Mouse (Mus musculus) forebrain, embryonic 11.5 days (tissue): ENCODE measurements around the gene Myof. TPM values are rescaled to one million over a fixed set of nuclear protein-coding genes. Genes with fewer than 3 reads are reported as not detected.

Experiments used
- ATAC-seq: fragments of 200-750 bp; cut with Nextera tagmentation; replicated peaks from 2 replicates; pipeline ENCODE4 v1.8.0; 2017; ENCODE audit warnings: moderate TSS enrichment; ENCODE audit not compliant: low FRiP score
- DNase-seq: peaks from one replicate; pipeline ENCODE4 v3.0.0-alpha.2; 2017; ENCODE audit warnings: low spot score
- H3K27ac ChIP-seq: fragments of 300-500 bp; sonication (generic); 2 replicates; pipeline ENCODE4 v1.5.1; 2014; ENCODE audit warnings: low read depth, low read length
- H3K27me3 ChIP-seq: fragments of 300-500 bp; sonication (generic); 2 replicates; pipeline ENCODE4 v1.6.1; 2014; ENCODE audit warnings: mild to moderate bottlenecking, low read length, mixed read lengths; ENCODE audit not compliant: control insufficient read depth, insufficient read depth
- H3K36me3 ChIP-seq: fragments of 300-500 bp; sonication (generic); 2 replicates; pipeline ENCODE4 v1.6.1; 2014; ENCODE audit warnings: mild to moderate bottlenecking, low read length, moderate library complexity, mixed read lengths; ENCODE audit not compliant: control insufficient read depth, insufficient read depth
- H3K4me1 ChIP-seq: fragments of 300-500 bp; sonication (generic); replicated peaks from 2 replicates; pipeline ENCODE4 v1.6.1; 2014; ENCODE audit warnings: low read length, mixed read lengths; ENCODE audit not compliant: control insufficient read depth, insufficient read depth
- H3K4me2 ChIP-seq: fragments of 300-500 bp; sonication (generic); 2 replicates; pipeline ENCODE4 v1.6.1; 2014; ENCODE audit warnings: low read depth, mild to moderate bottlenecking, low read length, moderate library complexity, mixed read lengths; ENCODE audit not compliant: severe bottlenecking
- H3K4me3 ChIP-seq: fragments of 300-500 bp; sonication (generic); 2 replicates; pipeline ENCODE4 v1.5.1; 2014; ENCODE audit warnings: low read depth, low read length
- H3K9ac ChIP-seq: fragments of 300-500 bp; sonication (generic); 2 replicates; pipeline ENCODE4 v1.6.1; 2014; ENCODE audit warnings: low read length
- H3K9me3 ChIP-seq: fragments of 300-500 bp; sonication (generic); 2 replicates; pipeline ENCODE4 v1.6.1; 2016; ENCODE audit warnings: low read length, mixed read lengths; ENCODE audit not compliant: control insufficient read depth
- WGBS: fragments of 180-500 bp; shearing (Covaris S2); extraction: QIAGEN DNeasy Blood & Tissue Kit; methylation state at CpG from one replicate; pipeline ENCODE4 v1.1.7; 2014; 5-methylcytosine and 5-hydroxymethylcytosine counted together
- polyA plus RNA-seq: library from polyadenylated mRNA; unstranded; fragments of >200 nt; fragmentation: Nextera tagmentation; extraction: Ambion mirVana; gene quantifications from 2 replicates; pipeline ENCODE4 v1.2.1, GENCODE M21; 2014

Gene Myof
- polyA plus RNA-seq, 1 experiment from 2014 or later, result 4.9 TPM

GRCm38 (mm10) chr19:38054149-38054719 is 10.9 kb upstream of the Myof start:
- DNase-seq (no peak), ATAC-seq (no peak)
- peak overlapping the region; percentile 53 for H3K9ac ChIP-seq
- H3K36me3 ChIP-seq, result peaks cover 3% of the 10 kb centered on the region; the same call in 1 of the 2 replicates
- H3K9me3 ChIP-seq, result no peaks in the 10 kb centered on the region
- H3K27me3 ChIP-seq, result no peaks in the 10 kb centered on the region
- 1% methylated on average over 23 of the region's 23 CpGs for WGBS
- peak overlapping the region; percentile 75 for H3K4me3 ChIP-seq
- peaks cover 5% of the 10 kb centered on the region; the same call in 1 of the 2 replicates for H3K4me1 ChIP-seq
- H3K27ac ChIP-seq, result no peak overlapping the region
- peak overlapping the region; percentile 53 for H3K4me2 ChIP-seq

- Histone ChIP-seq H3K4me2 (peak overlapping the region; percentile 53; the same call in 1 of the 2 replicates), H3K4me1 (peaks cover 5% of the 10 kb centered on the region; the same call in 1 of the 2 replicates), H3K9ac (no peak overlapping the region), H3K9me3 (no peaks in the 10 kb centered on the region), H3K27ac (no peak overlapping the region), H3K36me3 (peaks cover 3% of the 10 kb centered on the region; the same call in 1 of the 2 replicates), H3K4me3 (peak overlapping the region; percentile 75; the same call in 1 of the 2 replicates), H3K27me3 (no peaks in the 10 kb centered on the region)
- ATAC-seq (no peak), DNase-seq (no peak)
- WGBS, result 33% methylated on average over 8 of the region's 8 CpGs
Measured at GRCm38 (mm10) chr19:38053227-38054041, 10.1 kb upstream of the Myof start.

GRCm38 (mm10) chr19:38049686-38050085 is 6.3 kb upstream of the Myof start:
- Histone ChIP-seq H3K36me3 (no peaks in the 10 kb centered on the region), H3K4me2 (no peak overlapping the region), H3K4me1 (no peaks in the 10 kb centered on the region), H3K9ac (no peak overlapping the region), H3K27me3 (no peaks in the 10 kb centered on the region), H3K27ac (no peak overlapping the region), H3K9me3 (no peaks in the 10 kb centered on the region), H3K4me3 (no peak overlapping the region)
- DNase-seq (no peak), ATAC-seq (no peak)
- WGBS, result 92% methylated on average over 1 of the region's 1 CpGs

GRCm38 (mm10) chr19:38045198-38045597 is 1.8 kb upstream of the Myof start:
- no peak overlapping the region for H3K9ac ChIP-seq
- ATAC-seq, result no peak
- peaks cover 6% of the 10 kb centered on the region; the same call in 1 of the 2 replicates for H3K27me3 ChIP-seq
- 0 out of 2 replicates have a peak, but pooled peaks cover 3% of the 10 kb centered on the region for H3K4me1 ChIP-seq
- H3K4me3 ChIP-seq, result no peak overlapping the region
- H3K9me3 ChIP-seq, result no peaks in the 10 kb centered on the region
- H3K4me2 ChIP-seq, result no peak overlapping the region
- H3K36me3 ChIP-seq, result no peaks in the 10 kb centered on the region
- WGBS, result 89% methylated on average over 3 of the region's 3 CpGs
- no peak for DNase-seq
- no peak overlapping the region for H3K27ac ChIP-seq

GRCm38 (mm10) chr19:38042261-38042722 is 1.1 kb downstream of the Myof start:
- Histone ChIP-seq H3K9me3 (no peaks in the 10 kb centered on the region), H3K27ac (no peak overlapping the region), H3K4me1 (0 out of 2 replicates have a peak, but pooled peaks cover 3% of the 10 kb centered on the region), H3K9ac (no peak overlapping the region), H3K4me3 (no peak overlapping the region), H3K36me3 (no peaks in the 10 kb centered on the region), H3K4me2 (no peak overlapping the region), H3K27me3 (peaks cover 6% of the 10 kb centered on the region; the same call in 1 of the 2 replicates)
- 42% methylated on average over 5 of the region's 5 CpGs for WGBS
- ATAC-seq (no peak), DNase-seq (no peak)

GRCm38 (mm10) chr19:38038267-38038666 is 5.1 kb downstream of the Myof start:
- H3K4me2 ChIP-seq, result no peak overlapping the region
- H3K27me3 ChIP-seq, result peaks cover 6% of the 10 kb centered on the region; the same call in 1 of the 2 replicates
- WGBS, result 79% methylated on average over 2 of the region's 2 CpGs
- ATAC-seq (no peak), DNase-seq (no peak)
- H3K36me3 ChIP-seq, result no peaks in the 10 kb centered on the region
- H3K9ac ChIP-seq, result no peak overlapping the region
- no peak overlapping the region for H3K27ac ChIP-seq
- H3K9me3 ChIP-seq, result no peaks in the 10 kb centered on the region
- H3K4me1 ChIP-seq, result 0 out of 2 replicates have a peak, but pooled peaks cover 3% of the 10 kb centered on the region
- no peak overlapping the region for H3K4me3 ChIP-seq

GRCm38 (mm10) chr19:38035766-38036165 is 7.6 kb downstream of the Myof start:
- Histone ChIP-seq H3K4me2 (no peak overlapping the region), H3K4me1 (no peaks in the 10 kb centered on the region), H3K4me3 (no peak overlapping the region), H3K9me3 (no peaks in the 10 kb centered on the region), H3K36me3 (no peaks in the 10 kb centered on the region), H3K27ac (no peak overlapping the region), H3K9ac (no peak overlapping the region), H3K27me3 (no peaks in the 10 kb centered on the region)
- 83% methylated on average over 2 of the region's 2 CpGs for WGBS
- DNase-seq (no peak), ATAC-seq (no peak)

GRCm38 (mm10) chr19:38034696-38035095 is 8.7 kb downstream of the Myof start:
- no peak for ATAC-seq
- Histone ChIP-seq H3K9ac (no peak overlapping the region), H3K4me3 (no peak overlapping the region), H3K27me3 (no peaks in the 10 kb centered on the region), H3K4me1 (no peaks in the 10 kb centered on the region), H3K36me3 (no peaks in the 10 kb centered on the region), H3K4me2 (no peak overlapping the region), H3K27ac (no peak overlapping the region), H3K9me3 (no peaks in the 10 kb centered on the region)
- no peak for DNase-seq
- WGBS, result 82% methylated on average over 2 of the region's 2 CpGs
